Mouse (Mus musculus): ENCODE data around the gene Tmem184b.

Gene Tmem184b

DNA sequence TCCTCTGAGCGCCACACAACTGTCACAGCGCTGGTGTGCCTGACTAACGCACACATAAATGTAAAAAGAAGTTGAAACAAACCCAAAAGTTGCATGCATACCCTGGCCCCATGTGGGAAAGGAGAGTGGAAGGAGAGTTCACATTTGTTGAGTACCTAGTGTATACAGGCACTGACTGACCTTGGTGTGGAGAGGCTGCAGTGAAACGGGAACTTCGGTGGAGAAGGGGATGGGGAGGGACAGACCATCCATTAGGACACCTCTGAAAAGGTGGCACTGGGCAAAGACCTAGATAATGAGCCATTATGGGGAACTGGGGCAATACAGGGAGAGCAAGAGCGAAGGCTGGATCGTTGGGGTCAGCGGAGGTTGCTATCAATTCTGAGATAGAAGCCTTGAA is 46.9 kb downstream of the Tmem184b start:
- Histone ChIP-seq H3K27me3 (ENCODE audit: control insufficient read depth, insufficient read depth, low read length, poor library complexity, severe bottlenecking) (no peaks in the 10 kb centered on the region), H3K36me3 (ENCODE audit: control insufficient read depth, insufficient read depth, low read length, poor library complexity, severe bottlenecking) (no peaks in the 10 kb centered on the region)
- DNase-seq (ENCODE audit: low read depth, low spot score), result no peak

- peak; percentile 28 for DNase-seq (ENCODE audit: low read depth, low spot score)
- H3K27me3 ChIP-seq (ENCODE audit: control insufficient read depth, insufficient read depth, low read length, poor library complexity, severe bottlenecking), result no peaks in the 10 kb centered on the region
These were observed 48.8 kb downstream of the Tmem184b start for GRCm38 (mm10) chr15:79354619-79355018.

DNA sequence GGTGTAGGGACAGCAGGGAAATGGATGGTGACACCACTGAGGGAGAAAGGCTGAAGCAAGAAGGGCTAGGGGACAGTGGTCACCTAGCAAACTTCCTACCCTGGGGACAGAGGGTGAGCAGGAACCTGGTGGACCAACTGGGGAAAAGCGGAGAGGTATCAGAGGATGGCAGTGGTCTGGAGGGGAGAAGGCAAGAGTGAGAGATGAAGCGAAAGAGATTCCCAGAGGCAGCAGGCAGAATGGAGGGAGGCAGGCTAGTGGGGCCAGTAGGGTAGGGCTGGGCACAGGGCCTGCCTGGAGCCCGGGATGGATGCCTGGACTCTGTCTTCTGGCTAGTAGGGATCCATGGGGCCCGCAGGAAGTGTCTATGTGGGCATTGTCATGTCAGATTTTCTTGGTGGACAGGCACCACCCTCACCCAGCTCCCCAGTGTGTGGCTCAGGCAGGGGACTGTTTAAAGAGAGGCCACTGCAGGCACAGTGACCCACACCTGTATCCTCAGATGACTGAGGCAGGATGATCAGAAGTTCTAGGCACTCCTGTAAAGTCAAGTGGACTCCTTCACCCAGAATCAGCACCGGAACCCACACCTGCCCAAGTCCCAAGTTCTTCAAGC is 49.6 kb downstream of the Tmem184b start:
- Histone ChIP-seq H3K36me3 (ENCODE audit: control insufficient read depth, insufficient read depth, low read length, poor library complexity, severe bottlenecking) (no peaks in the 10 kb centered on the region), H3K27me3 (ENCODE audit: control insufficient read depth, insufficient read depth, low read length, poor library complexity, severe bottlenecking) (no peaks in the 10 kb centered on the region)
- no peak for DNase-seq (ENCODE audit: low read depth, low spot score)

More at GRCm38 (mm10) chr15:79354619-79355018, 48.8 kb downstream of the Tmem184b start:
- H3K36me3 ChIP-seq (ENCODE audit: control insufficient read depth, insufficient read depth, low read length, poor library complexity, severe bottlenecking), result no peaks in the 10 kb centered on the region

GRCm38 (mm10) chr15:79352479-79352878 is 50.9 kb downstream of the Tmem184b start:
- H3K36me3 ChIP-seq (ENCODE audit: control insufficient read depth, insufficient read depth, low read length, poor library complexity, severe bottlenecking), result no peaks in the 10 kb centered on the region
- H3K27me3 ChIP-seq (ENCODE audit: control insufficient read depth, insufficient read depth, low read length, poor library complexity, severe bottlenecking), result no peaks in the 10 kb centered on the region
- DNase-seq (ENCODE audit: low read depth, low spot score), result no peak

- DNase-seq (ENCODE audit: low read depth, low spot score), result no peak
- Histone ChIP-seq H3K27me3 (ENCODE audit: control insufficient read depth, insufficient read depth, low read length, poor library complexity, severe bottlenecking) (no peaks in the 10 kb centered on the region), H3K36me3 (ENCODE audit: control insufficient read depth, insufficient read depth, low read length, poor library complexity, severe bottlenecking) (no peaks in the 10 kb centered on the region)
These were observed 52.0 kb downstream of the Tmem184b start for GRCm38 (mm10) chr15:79351331-79351767.

- peak; percentile 74 for DNase-seq (ENCODE audit: low read depth, low spot score)
- H3K36me3 ChIP-seq (ENCODE audit: control insufficient read depth, insufficient read depth, low read length, poor library complexity, severe bottlenecking), result no peaks in the 10 kb centered on the region
- no peaks in the 10 kb centered on the region for H3K27me3 ChIP-seq (ENCODE audit: control insufficient read depth, insufficient read depth, low read length, poor library complexity, severe bottlenecking)
These were observed 52.5 kb downstream of the Tmem184b start for GRCm38 (mm10) chr15:79350866-79351265.

- Histone ChIP-seq H3K27me3 (ENCODE audit: control insufficient read depth, insufficient read depth, low read length, poor library complexity, severe bottlenecking) (no peaks in the 10 kb centered on the region), H3K36me3 (ENCODE audit: control insufficient read depth, insufficient read depth, low read length, poor library complexity, severe bottlenecking) (no peaks in the 10 kb centered on the region)
- DNase-seq (ENCODE audit: low read depth, low spot score), result no peak
These were observed 54.7 kb downstream of the Tmem184b start for GRCm38 (mm10) chr15:79348651-79349050.

DNA sequence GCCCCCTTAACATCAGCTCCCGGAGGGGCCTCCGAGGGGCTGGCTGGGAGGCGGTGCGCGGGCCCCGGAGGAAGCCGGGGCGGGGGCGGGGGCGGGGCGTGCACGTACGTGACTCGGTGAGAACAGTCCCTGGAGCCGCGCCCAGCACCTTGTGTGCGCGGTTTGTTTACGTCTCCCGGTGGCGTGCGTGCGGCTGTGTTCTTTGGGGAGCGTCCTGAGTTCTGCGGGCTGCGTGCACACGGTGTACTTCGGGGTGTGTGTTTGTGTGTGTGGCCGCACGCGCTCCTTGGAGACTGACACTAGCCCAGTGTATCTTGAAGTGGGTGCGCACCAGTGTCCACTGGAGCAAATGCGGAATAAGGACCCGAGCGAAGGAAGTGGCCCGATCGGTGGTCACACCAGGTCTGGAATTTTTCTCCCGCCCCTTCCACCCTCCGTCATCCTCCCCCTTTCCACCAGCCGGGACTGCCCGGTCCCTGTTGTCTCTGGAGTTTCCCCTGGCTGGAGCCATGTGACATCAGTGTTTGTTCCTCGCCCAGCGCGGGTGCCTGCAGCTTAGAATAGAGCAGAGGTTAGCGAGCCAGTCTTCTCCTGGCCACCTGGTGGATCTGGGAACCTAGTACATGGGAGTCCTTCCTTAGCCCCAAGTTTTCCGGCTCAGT is 55.4 kb downstream of the Tmem184b start:
- H3K27me3 ChIP-seq (ENCODE audit: control insufficient read depth, insufficient read depth, low read length, poor library complexity, severe bottlenecking), result no peaks in the 10 kb centered on the region
- DNase-seq (ENCODE audit: low read depth, low spot score), result peak; percentile 87
- H3K36me3 ChIP-seq (ENCODE audit: control insufficient read depth, insufficient read depth, low read length, poor library complexity, severe bottlenecking), result no peaks in the 10 kb centered on the region

DNA sequence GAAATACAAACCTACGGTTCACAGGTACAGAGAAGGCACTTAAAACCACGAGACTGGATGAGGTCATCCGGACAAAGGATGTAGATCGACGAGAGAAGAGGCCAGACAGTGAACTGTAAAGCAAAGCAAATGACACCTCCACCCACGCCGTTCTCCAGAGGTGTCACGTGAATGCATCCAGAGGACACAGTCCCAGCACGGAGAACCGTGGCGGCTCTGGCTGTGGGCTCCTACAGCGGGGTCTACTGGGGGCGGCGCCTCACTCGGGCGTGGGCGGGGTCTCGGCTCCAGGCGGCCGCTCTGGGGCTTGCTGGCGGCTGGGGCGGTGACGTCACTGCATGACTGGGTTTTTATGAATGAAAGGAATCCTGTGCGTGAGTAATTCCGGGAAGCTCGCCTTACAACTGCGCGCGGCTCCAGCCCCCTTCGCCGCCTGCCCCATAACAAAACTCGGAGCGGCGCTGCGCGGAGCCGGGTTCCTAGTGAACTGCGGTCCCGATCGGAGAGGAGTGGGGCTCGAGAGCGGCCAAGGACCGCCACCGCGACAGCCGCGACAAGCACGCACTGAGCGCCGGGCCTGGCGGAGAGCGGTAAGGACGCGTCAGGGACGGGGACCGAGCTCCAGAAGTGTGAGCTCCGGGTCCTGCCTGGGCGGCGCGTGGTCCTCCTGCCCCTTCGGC is 56.1 kb downstream of the Tmem184b start:
- no peaks in the 10 kb centered on the region for H3K27me3 ChIP-seq (ENCODE audit: control insufficient read depth, insufficient read depth, low read length, poor library complexity, severe bottlenecking)
- DNase-seq (ENCODE audit: low read depth, low spot score), result peak; percentile 92
- no peaks in the 10 kb centered on the region for H3K36me3 ChIP-seq (ENCODE audit: control insufficient read depth, insufficient read depth, low read length, poor library complexity, severe bottlenecking)

DNA sequence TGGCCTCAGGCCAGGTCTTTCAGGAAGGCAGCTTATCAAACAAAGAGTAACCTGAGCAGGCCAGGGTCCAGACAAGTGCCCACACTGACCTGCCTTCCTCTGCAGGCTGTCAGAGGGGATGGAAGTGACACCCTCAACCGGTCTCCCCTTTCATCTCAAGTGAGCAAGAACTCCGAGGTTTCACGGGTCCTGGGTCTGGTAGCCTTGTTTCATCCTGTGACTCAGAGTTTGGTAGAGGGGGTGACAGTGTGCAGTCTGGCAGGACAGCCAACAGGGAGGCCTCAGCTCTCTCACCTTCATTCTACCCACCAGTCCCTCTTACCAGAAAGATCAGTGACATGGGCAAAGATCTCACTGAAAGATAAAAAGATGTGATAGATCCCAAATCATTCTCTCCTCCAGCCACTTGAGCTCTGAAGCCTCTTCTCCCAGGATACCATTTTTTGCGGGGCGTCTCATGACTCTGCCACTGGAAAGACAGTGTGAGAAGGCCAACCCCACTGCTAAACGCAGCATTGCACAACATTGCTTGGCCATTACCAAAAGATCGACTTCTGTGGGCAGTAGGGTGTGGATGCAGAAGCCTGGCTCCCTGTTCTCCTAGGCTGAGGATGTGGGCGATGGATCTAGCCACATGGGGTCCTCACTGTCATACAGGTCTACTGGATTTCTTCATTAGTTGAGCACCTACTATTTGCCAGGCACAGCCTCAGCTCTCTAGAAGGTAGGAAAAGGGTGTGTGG is 57.1 kb downstream of the Tmem184b start, which contains the start of gene Maff:
TSS of gene Maff (plus strand) at position 571 of the 743 bp plus-strand sequence.
- DNase-seq (ENCODE audit: low read depth, low spot score), result peak; percentile 34
- H3K27me3 ChIP-seq (ENCODE audit: control insufficient read depth, insufficient read depth, low read length, poor library complexity, severe bottlenecking), result no peaks in the 10 kb centered on the region
- no peaks in the 10 kb centered on the region for H3K36me3 ChIP-seq (ENCODE audit: control insufficient read depth, insufficient read depth, low read length, poor library complexity, severe bottlenecking)

- no peak for DNase-seq (ENCODE audit: low read depth, low spot score)
- H3K27me3 ChIP-seq (ENCODE audit: control insufficient read depth, insufficient read depth, low read length, poor library complexity, severe bottlenecking), result no peaks in the 10 kb centered on the region
- H3K36me3 ChIP-seq (ENCODE audit: control insufficient read depth, insufficient read depth, low read length, poor library complexity, severe bottlenecking), result no peaks in the 10 kb centered on the region
These were observed 58.7 kb downstream of the Tmem184b start for GRCm38 (mm10) chr15:79344627-79345026.

DNA sequence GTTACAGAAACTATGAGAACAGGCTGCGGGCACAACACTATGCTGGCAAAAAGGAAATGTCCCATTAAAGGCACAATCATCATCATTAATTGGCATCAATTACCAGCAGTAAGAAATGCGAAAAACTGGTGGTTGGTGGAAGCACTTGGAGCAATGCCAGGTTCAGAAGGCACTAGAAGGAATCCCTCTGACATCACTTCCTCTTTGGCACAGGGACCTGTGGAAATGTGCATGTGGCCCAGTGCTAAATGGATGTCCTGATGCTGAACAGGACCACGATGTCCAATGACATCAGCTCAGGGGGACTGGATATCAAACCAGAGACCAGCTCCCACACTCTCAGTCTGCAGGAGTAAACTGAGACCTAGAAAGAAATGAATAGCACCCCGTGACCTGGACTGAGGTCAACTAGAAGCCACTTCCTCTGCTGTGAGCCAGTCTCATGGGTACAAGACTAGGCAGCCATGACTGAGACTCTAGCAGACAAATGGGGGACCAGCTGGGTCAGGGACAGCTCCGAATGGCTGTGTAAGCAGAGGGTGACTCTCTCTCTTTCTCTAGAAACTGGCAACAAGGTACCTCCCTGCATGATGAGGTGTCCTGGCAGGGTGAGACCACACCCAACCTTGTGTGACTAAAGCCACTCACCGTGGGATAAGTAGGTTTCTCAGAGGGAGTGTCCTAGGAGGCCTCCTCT is 60.6 kb downstream of the Tmem184b start:
- H3K27me3 ChIP-seq (ENCODE audit: control insufficient read depth, insufficient read depth, low read length, poor library complexity, severe bottlenecking), result no peaks in the 10 kb centered on the region
- DNase-seq (ENCODE audit: low read depth, low spot score), result peak; percentile 70
- H3K36me3 ChIP-seq (ENCODE audit: control insufficient read depth, insufficient read depth, low read length, poor library complexity, severe bottlenecking), result no peaks in the 10 kb centered on the region

DNA sequence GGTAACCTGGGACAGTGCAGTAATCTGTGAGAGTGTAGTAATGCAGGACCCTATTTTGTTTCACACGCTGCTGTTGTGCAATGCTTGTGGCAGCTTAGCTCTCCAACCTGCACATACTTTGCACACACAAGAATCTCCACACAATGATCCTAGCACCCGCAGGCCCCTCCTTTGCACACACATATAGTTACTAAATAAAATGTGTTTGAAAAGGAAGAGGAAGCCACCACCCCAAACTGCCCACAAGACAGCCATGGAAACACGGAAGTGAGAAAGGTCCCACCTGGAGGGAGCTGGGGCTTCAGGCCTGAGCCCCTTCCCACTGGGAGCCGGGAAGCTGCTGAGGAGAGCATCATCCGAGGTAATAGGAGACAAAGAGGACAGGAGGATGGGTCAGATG is 64.4 kb downstream of the Tmem184b start:
- H3K36me3 ChIP-seq (ENCODE audit: control insufficient read depth, insufficient read depth, low read length, poor library complexity, severe bottlenecking), result no peaks in the 10 kb centered on the region
- no peak for DNase-seq (ENCODE audit: low read depth, low spot score)

GRCm38 (mm10) chr15:79335061-79335655 is 68.2 kb downstream of the Tmem184b start:
- DNase-seq (ENCODE audit: low read depth, low spot score), result peak; percentile 34
- no peaks in the 10 kb centered on the region for H3K27me3 ChIP-seq (ENCODE audit: control insufficient read depth, insufficient read depth, low read length, poor library complexity, severe bottlenecking)
- H3K36me3 ChIP-seq (ENCODE audit: control insufficient read depth, insufficient read depth, low read length, poor library complexity, severe bottlenecking), result no peaks in the 10 kb centered on the region

More for the DNA sequence above, 64.4 kb downstream of the Tmem184b start:
- no peaks in the 10 kb centered on the region for H3K27me3 ChIP-seq (ENCODE audit: control insufficient read depth, insufficient read depth, low read length, poor library complexity, severe bottlenecking)

Measured in splenic B cell, adult 2 months (primary cell).